Mouse (Mus musculus): ENCODE data around the gene Gm12845. TPM values are rescaled to one million over a fixed set of nuclear protein-coding genes. Genes with fewer than 3 reads are reported as not detected.
A peak's percentile ranks its signal among the peaks of the same experiment; 100 is the strongest.
"Not testable (repeated sequence)": the region's sequence is repeated elsewhere in the genome, so short reads cannot be mapped to it uniquely, and the experiment has no call there.

Gm12845 gene
- polyA plus RNA-seq, 1 experiment: not detected

- Histone ChIP-seq H3K4me3 (ENCODE audit: insufficient read depth, low read length) (no peak overlapping the region), H3K27ac (ENCODE audit: insufficient read depth, low read length) (no peak overlapping the region), H3K4me1 (ENCODE audit: control insufficient read depth, insufficient read depth, low read length) (no peaks in the 10 kb centered on the region)
- TF ChIP-seq CTCF (IDR thresholded peaks at IDR 0.05; ENCODE audit: extremely low read depth, insufficient read depth, low read length) (no peak), POLR2A (IDR thresholded peaks at IDR 0.05; ENCODE audit: extremely low read depth, insufficient read depth, low read length) (no peak)
These were observed 11.9 kb upstream of the Gm12845 start for GRCm38 (mm10) chr4:117712314-117712713.

- Histone ChIP-seq H3K4me1 (ENCODE audit: control insufficient read depth, insufficient read depth, low read length) (no peaks in the 10 kb centered on the region), H3K4me3 (ENCODE audit: insufficient read depth, low read length) (no peak overlapping the region), H3K27ac (ENCODE audit: insufficient read depth, low read length) (no peak overlapping the region)
- TF ChIP-seq CTCF (IDR thresholded peaks at IDR 0.05; ENCODE audit: extremely low read depth, insufficient read depth, low read length) (no peak), POLR2A (IDR thresholded peaks at IDR 0.05; ENCODE audit: extremely low read depth, insufficient read depth, low read length) (no peak)
These were observed 10.7 kb upstream of the Gm12845 start for GRCm38 (mm10) chr4:117713303-117714098.

DNA sequence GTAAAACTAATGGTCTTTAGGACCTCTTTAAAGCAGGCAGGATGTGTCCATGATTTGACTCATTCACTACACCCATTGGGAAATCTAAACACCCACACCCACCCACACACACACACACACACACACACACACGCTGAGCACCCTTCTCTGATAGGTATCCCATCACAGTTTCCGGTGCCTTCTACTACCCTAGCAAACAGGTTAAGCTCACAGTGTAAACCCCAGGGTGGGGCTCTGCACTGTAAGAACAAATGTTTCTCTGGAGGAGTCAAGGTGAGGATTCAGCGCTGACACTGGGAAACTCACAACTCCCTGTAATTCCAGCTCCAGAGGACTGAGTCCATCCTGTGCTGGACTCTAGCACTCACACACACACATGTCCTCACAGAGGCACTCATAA, 7.7 kb downstream of the Gm12845 start:
- Histone ChIP-seq H3K27ac (ENCODE audit: insufficient read depth, low read length) (no peak overlapping the region), H3K4me3 (ENCODE audit: insufficient read depth, low read length) (no peak overlapping the region), H3K4me1 (ENCODE audit: control insufficient read depth, insufficient read depth, low read length) (no peaks in the 10 kb centered on the region)
- TF ChIP-seq POLR2A (IDR thresholded peaks at IDR 0.05; ENCODE audit: extremely low read depth, insufficient read depth, low read length) (no peak), CTCF (IDR thresholded peaks at IDR 0.05; ENCODE audit: extremely low read depth, insufficient read depth, low read length) (no peak)

- no peak overlapping the region for H3K4me3 ChIP-seq (ENCODE audit: insufficient read depth, low read length)
- TF ChIP-seq POLR2A (IDR thresholded peaks at IDR 0.05; ENCODE audit: extremely low read depth, insufficient read depth, low read length) (no peak), CTCF (IDR thresholded peaks at IDR 0.05; ENCODE audit: extremely low read depth, insufficient read depth, low read length) (0 out of 2 replicates have a peak, but pooled peaks have one; percentile 2)
- H3K4me1 ChIP-seq (ENCODE audit: control insufficient read depth, insufficient read depth, low read length): no peaks in the 10 kb centered on the region
- H3K27ac ChIP-seq (ENCODE audit: insufficient read depth, low read length): no peak overlapping the region
These were observed 13.3 kb downstream of the Gm12845 start for GRCm38 (mm10) chr4:117737559-117737958.

DNA sequence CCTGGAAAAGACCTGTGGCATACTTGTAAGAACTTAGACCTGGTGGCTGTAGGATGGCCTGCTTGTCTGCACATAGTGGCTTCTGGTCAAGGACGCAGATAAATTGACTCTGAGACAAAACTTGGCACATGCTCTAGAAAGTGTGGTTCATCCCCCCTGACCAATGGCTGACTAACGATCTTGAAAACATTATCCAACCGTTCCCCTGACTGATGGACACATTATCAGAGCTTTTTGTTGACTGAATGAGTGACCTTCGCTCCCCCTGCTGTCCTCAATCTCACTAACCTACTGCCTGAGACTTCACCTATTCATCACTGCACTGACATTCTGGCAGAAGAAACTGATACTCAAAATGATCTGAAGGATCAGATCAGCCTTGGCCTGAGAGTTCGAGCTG, 28.3 kb downstream of the Gm12845 start:
- not testable (repeated sequence) for H3K4me3 ChIP-seq (ENCODE audit: insufficient read depth, low read length); H3K27ac ChIP-seq (ENCODE audit: insufficient read depth, low read length); H3K4me1 ChIP-seq (ENCODE audit: control insufficient read depth, insufficient read depth, low read length)

GRCm38 (mm10) chr4:117760151-117760550, 35.9 kb downstream of the Gm12845 start:
- no peak overlapping the region for H3K27ac ChIP-seq (ENCODE audit: insufficient read depth, low read length)
- TF ChIP-seq POLR2A (IDR thresholded peaks at IDR 0.05; ENCODE audit: extremely low read depth, insufficient read depth, low read length): no peak
- no peaks in the 10 kb centered on the region for H3K4me1 ChIP-seq (ENCODE audit: control insufficient read depth, insufficient read depth, low read length)
- no peak overlapping the region for H3K4me3 ChIP-seq (ENCODE audit: insufficient read depth, low read length)

DNA sequence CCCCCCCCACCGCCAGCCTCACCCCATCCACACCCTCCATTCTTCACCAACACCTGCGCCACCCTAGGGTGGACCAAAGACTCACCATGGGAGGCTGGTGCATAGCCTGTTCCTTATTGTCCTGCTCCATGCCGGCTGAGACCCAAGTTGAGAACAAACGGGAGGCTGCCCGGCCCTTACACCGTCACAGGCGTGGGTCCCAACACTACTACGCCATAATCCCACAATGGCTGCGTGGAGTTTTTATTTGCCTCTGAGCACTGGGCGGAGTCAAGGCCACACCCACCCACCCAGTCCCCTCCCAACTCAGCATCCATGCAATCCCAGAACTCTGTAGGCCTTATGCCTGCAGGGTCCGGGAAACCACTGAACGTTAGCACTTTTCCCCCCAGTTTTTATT, 41.2 kb downstream of the Gm12845 start, which contains the start of gene Klf17:
Gene Klf17, minus strand, starts transcription at position 233 of the 400 bp plus-strand sequence.
- no peaks in the 10 kb centered on the region for H3K4me1 ChIP-seq (ENCODE audit: control insufficient read depth, insufficient read depth, low read length)
- no peak within 1 kb of the TSS for H3K4me3 ChIP-seq (ENCODE audit: insufficient read depth, low read length)
- H3K27ac ChIP-seq (ENCODE audit: insufficient read depth, low read length): no peak within 1 kb of the TSS
- no peak for TF ChIP-seq CTCF (IDR thresholded peaks at IDR 0.05; ENCODE audit: extremely low read depth, insufficient read depth, low read length)
- TF ChIP-seq POLR2A (IDR thresholded peaks at IDR 0.05; ENCODE audit: extremely low read depth, insufficient read depth, low read length): no peak

- Histone ChIP-seq H3K27ac (ENCODE audit: insufficient read depth, low read length) (no peak overlapping the region), H3K4me3 (ENCODE audit: insufficient read depth, low read length) (no peak overlapping the region), H3K4me1 (ENCODE audit: control insufficient read depth, insufficient read depth, low read length) (no peaks in the 10 kb centered on the region)
- TF ChIP-seq POLR2A (IDR thresholded peaks at IDR 0.05; ENCODE audit: extremely low read depth, insufficient read depth, low read length) (no peak), CTCF (IDR thresholded peaks at IDR 0.05; ENCODE audit: extremely low read depth, insufficient read depth, low read length) (peak; percentile 55)
These were observed 46.7 kb downstream of the Gm12845 start for GRCm38 (mm10) chr4:117770935-117771334.

DNA sequence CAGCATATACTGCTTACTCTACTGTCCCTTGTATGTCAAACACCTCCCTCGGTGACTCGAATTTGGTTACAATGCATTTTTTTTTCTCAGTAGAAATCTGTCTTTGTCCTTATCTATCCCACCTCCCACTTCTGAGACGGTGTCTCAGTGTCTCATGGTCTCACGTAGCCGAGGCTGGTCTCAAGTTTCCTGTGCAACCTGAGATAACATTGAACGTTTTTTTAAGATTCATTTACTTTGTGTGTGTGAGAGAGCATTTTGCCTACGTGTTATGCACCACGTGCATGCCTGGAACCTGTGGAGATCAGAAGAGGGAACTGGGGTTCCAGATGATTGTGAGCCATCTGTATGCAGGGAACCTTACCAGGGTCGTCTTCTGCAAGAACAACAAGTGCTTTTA, 48.7 kb downstream of the Gm12845 start:
- Histone ChIP-seq H3K4me1 (ENCODE audit: control insufficient read depth, insufficient read depth, low read length) (no peaks in the 10 kb centered on the region), H3K27ac (ENCODE audit: insufficient read depth, low read length) (no peak overlapping the region), H3K4me3 (ENCODE audit: insufficient read depth, low read length) (no peak overlapping the region)
- TF ChIP-seq CTCF (IDR thresholded peaks at IDR 0.05; ENCODE audit: extremely low read depth, insufficient read depth, low read length) (no peak), POLR2A (IDR thresholded peaks at IDR 0.05; ENCODE audit: extremely low read depth, insufficient read depth, low read length) (no peak)

Other genes starting within 250 kb of the Gm12845 start
- gene Rnf220, start 227.4 kb upstream of the Gm12845 start, polyA plus RNA-seq (2012; rRNA removed): 217 and 226 TPM in 2 replicates
- gene Eri3, start 174.0 kb upstream of the Gm12845 start, polyA plus RNA-seq (2012; rRNA removed): 199 and 201 TPM in 2 replicates
- 48.0 and 49.6 TPM in 2 replicates for gene Dmap1, start 42.1 kb upstream of the Gm12845 start, polyA plus RNA-seq (2012; rRNA removed)
- gene Klf17, start 41.2 kb downstream of the Gm12845 start, polyA plus RNA-seq (2012; rRNA removed): not detected in 2 replicates
- 50.6 and 56.0 TPM in 2 replicates for gene Slc6a9, start 110.1 kb downstream of the Gm12845 start, polyA plus RNA-seq (2012; rRNA removed)
- gene Ccdc24, start 148.1 kb downstream of the Gm12845 start, polyA plus RNA-seq (2012; rRNA removed): 1.4 and 2.1 TPM in 2 replicates
- gene B4galt2, start 159.1 kb downstream of the Gm12845 start, polyA plus RNA-seq (2012; rRNA removed): 119 and 122 TPM in 2 replicates
- gene Atp6v0b, start 162.9 kb downstream of the Gm12845 start, polyA plus RNA-seq (2012; rRNA removed): 800 and 801 TPM in 2 replicates
- gene Dph2, start 167.6 kb downstream of the Gm12845 start, polyA plus RNA-seq (2012; rRNA removed): 13.8 and 14.4 TPM in 2 replicates
- 124 and 127 TPM in 2 replicates for gene Ipo13, start 190.6 kb downstream of the Gm12845 start, polyA plus RNA-seq (2012; rRNA removed)
- gene Artn, start 205.4 kb downstream of the Gm12845 start, polyA plus RNA-seq (2012; rRNA removed): 0.65 and 0.78 TPM in 2 replicates